Mouse (Mus musculus) adrenal gland, adult (tissue): ENCODE measurements at regions not wholly inside any gene's neighbourhood (a gene's known extent, or its start where the extent isn't known, plus 50 kb on each side); places are given as distances from the start of the nearest gene placed in this dataset.

Source experiments
- DNase-seq, 2 experiments: peaks; one replicate each; pipeline ENCODE4 v3.0.0; 2022 to 2023; ENCODE audit warnings: low spot score in 1 of 2; ENCODE audit not compliant: inconsistent age in 2 of 2

GRCm38 (mm10) chr13:86657051-86657450 lies 610.3 kb upstream of the Cox7c start:
- no peak for DNase-seq

DNA sequence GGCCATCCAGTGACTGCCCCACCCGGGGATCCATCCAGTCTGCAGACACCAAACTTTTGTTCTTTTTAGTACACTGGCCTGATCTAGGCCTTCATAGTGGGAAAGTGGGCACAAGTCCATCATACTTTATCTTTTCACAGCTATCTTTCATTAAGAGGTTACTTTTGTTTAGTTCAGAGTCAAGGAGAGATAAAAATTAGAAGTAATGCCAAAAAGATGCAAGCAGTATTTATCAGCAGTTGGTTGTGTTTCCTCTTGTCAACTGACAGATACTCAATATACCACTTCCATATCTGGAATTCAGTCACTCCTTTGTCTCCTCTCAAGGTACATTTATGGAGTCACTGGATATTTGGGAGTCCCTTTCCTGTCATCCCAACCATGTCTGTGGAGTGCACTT lies 575.1 kb upstream of the Cox7c start:
- no peak for DNase-seq

GRCm38 (mm10) chr13:86602015-86602414 lies 555.3 kb upstream of the Cox7c start:
- DNase-seq = no peak

DNA sequence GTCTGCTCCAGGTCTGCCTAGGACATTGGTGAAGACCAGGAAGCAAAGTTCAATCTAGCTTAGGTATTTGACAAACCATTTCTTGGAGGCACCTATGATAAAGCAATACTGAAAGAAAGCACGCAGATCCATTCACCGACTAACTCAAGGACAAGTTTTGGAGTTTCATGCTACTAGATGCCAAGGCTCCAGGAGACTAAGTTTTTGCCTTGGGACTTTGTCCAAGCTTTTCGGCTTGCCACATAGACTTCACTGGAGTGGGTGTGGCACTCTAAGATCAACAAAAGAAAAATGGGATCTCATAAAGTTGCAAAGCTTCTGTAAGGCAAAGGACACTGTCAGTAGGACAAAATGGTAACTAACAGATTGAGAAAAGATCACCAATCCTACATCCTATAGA lies 548.4 kb upstream of the Cox7c start:
- DNase-seq = peak; percentile 31 to 79

- peak in 1 of 2 experiments; percentile 21 for DNase-seq
These were observed 525.2 kb upstream of the Cox7c start for GRCm38 (mm10) chr13:86571901-86572300.

DNA sequence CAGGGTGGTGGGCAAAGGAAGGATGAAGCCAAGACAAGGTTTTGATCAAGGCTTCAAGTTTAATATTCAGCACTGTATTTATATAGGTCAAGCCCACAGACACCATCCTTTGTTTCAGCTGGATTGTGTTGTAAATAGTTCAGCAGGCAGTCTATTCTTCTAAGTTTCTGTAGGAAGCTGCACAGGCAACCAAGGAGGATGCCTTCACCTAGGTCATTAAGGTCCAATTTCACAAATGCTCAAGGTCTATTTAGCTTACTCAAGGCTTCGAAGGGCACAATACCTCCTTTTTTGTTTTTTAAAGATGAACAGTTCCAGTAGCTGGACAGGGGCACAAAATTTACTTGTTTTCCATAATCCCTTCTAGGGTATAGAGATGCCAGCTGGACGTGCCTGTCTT lies 508.9 kb upstream of the Cox7c start:
- DNase-seq = no peak
